Mouse (Mus musculus) brain, embryonic 14.5 days (tissue): ENCODE data around the gene BC028528.

Source experiments
- CTCF ChIP-seq: fragments of 200-500 bp; IDR thresholded peaks from 2 replicates; pipeline ENCODE4 v1.5.1; 2012; ENCODE audit warnings: inconsistent platforms, mild to moderate bottlenecking, moderate library complexity, borderline replicate concordance; ENCODE audit not compliant: insufficient read depth, insufficient read length; ENCODE audit errors: extremely low read depth
- POLR2A ChIP-seq: fragments of 200-500 bp; IDR thresholded peaks from 2 replicates; pipeline ENCODE4 v1.6.1; 2012; ENCODE audit warnings: mild to moderate bottlenecking, inconsistent platforms, borderline replicate concordance; ENCODE audit not compliant: poor library complexity, insufficient read depth, insufficient read length, severe bottlenecking; ENCODE audit errors: extremely low read depth

- TF ChIP-seq POLR2A (no peak), CTCF (no peak)
Measured at GRCm38 (mm10) chr3:95929581-95930470, 38.0 kb upstream of the BC028528 start.
